Mouse (Mus musculus) cortical plate, adult 2 months (tissue): ENCODE measurements around the gene Gm15557.

Experiments used
- CTCF ChIP-seq: fragments of 200-500 bp; IDR thresholded peaks from 2 replicates; pipeline ENCODE4 v1.5.1; 2011; ENCODE audit warnings: mild to moderate bottlenecking, control low read depth, low read length; ENCODE audit not compliant: insufficient read depth; ENCODE audit errors: extremely low read depth
- POLR2A ChIP-seq: fragments of 200-500 bp; IDR thresholded peaks from 2 replicates; pipeline ENCODE4 v1.6.1; 2011; ENCODE audit warnings: mild to moderate bottlenecking, low read length, control low read depth; ENCODE audit not compliant: insufficient read depth; ENCODE audit errors: extremely low read depth

- TF ChIP-seq CTCF: no peak
- TF ChIP-seq POLR2A: no peak
Observed at GRCm38 (mm10) chr2:155944685-155945084, 4.2 kb downstream of the Gm15557 start.
